Mouse (Mus musculus) forebrain, embryonic 10.5 days (tissue): ENCODE measurements around the gene Tcl1b2. TPM values are rescaled to one million over a fixed set of nuclear protein-coding genes. Genes with fewer than 3 reads are reported as not detected.
"Not testable (repeated sequence)": the region's sequence is repeated elsewhere in the genome, so short reads cannot be mapped to it uniquely, and the experiment has no call there.

ENCODE experiments used
- DNase-seq: peaks from one replicate; pipeline ENCODE4 v3.0.0-alpha.2; 2017; ENCODE audit warnings: low spot score; ENCODE audit errors: extremely low spot score
- H3K27ac ChIP-seq: fragments of 300-500 bp; sonication (generic); 2 replicates; pipeline ENCODE4 v1.5.1; 2016; ENCODE audit warnings: mild to moderate bottlenecking
- H3K27me3 ChIP-seq: fragments of 300-500 bp; sonication (generic); 2 replicates; pipeline ENCODE4 v1.6.1; 2016; ENCODE audit warnings: mild to moderate bottlenecking; ENCODE audit not compliant: poor library complexity, severe bottlenecking
- H3K36me3 ChIP-seq: fragments of 300-500 bp; sonication (generic); replicated peaks from 2 replicates; pipeline ENCODE4 v1.6.1; 2016; ENCODE audit warnings: mild to moderate bottlenecking, moderate library complexity
- H3K4me1 ChIP-seq: fragments of 300-500 bp; sonication (generic); 2 replicates; pipeline ENCODE4 v1.6.1; 2016
- H3K4me3 ChIP-seq: fragments of 300-500 bp; sonication (generic); 2 replicates; pipeline ENCODE4 v1.5.1; 2016; ENCODE audit warnings: mild to moderate bottlenecking, moderate library complexity
- H3K9me3 ChIP-seq: fragments of 300-500 bp; sonication (generic); 2 replicates; pipeline ENCODE4 v1.6.1; 2016; ENCODE audit warnings: mild to moderate bottlenecking, moderate library complexity
- WGBS: fragments of 180-500 bp; shearing (Covaris S2); methylation state at CpG from one replicate; pipeline ENCODE4 v1.1.7; 2016; 5-methylcytosine and 5-hydroxymethylcytosine counted together
- polyA plus RNA-seq: library from polyadenylated mRNA; unstranded; fragments of >200 nt; fragmentation: Nextera tagmentation; extraction: Ambion mirVana; gene quantifications from 2 replicates; pipeline ENCODE4 v1.2.1, GENCODE M21; 2016

Gene Tcl1b2
- polyA plus RNA-seq, 1 experiment from 2014 or later, result not detected

GRCm38 (mm10) chr12:105129494-105130205 is 16.2 kb upstream of the Tcl1b2 start:
- H3K27me3 ChIP-seq, H3K27ac ChIP-seq, DNase-seq, H3K4me1 ChIP-seq, H3K4me3 ChIP-seq, H3K9me3 ChIP-seq, H3K36me3 ChIP-seq: not testable (repeated sequence)
- WGBS, result 69% methylated on average over 3 of the region's 3 CpGs

- whole genome bisulfite sequencing, result 79% methylated on average over 2 of the region's 2 CpGs
- not testable (repeated sequence) for H3K9me3 ChIP-seq, H3K27ac ChIP-seq, H3K27me3 ChIP-seq, DNase-seq, H3K36me3 ChIP-seq, H3K4me1 ChIP-seq, H3K4me3 ChIP-seq
These were observed 11.6 kb upstream of the Tcl1b2 start for GRCm38 (mm10) chr12:105134167-105134566.

- H3K4me3 ChIP-seq, H3K4me1 ChIP-seq, H3K36me3 ChIP-seq, H3K9me3 ChIP-seq, H3K27ac ChIP-seq, DNase-seq, H3K27me3 ChIP-seq: not testable (repeated sequence)
- WGBS, result 91% methylated on average over 4 of the region's 4 CpGs
These were observed 11.0 kb upstream of the Tcl1b2 start for GRCm38 (mm10) chr12:105134826-105135225.

- H3K9me3 ChIP-seq, H3K27ac ChIP-seq, H3K36me3 ChIP-seq, H3K4me1 ChIP-seq, H3K4me3 ChIP-seq, H3K27me3 ChIP-seq, DNase-seq: not testable (repeated sequence)
- WGBS, result 91% methylated on average over 1 of the region's 1 CpGs
These were observed 8.1 kb upstream of the Tcl1b2 start for GRCm38 (mm10) chr12:105137729-105138128.

- Histone ChIP-seq H3K4me1 (no peaks in the 10 kb centered on the region), H3K27me3 (no peaks in the 10 kb centered on the region), H3K36me3 (no peaks in the 10 kb centered on the region), H3K4me3 (no peak overlapping the region), H3K27ac (no peak overlapping the region), H3K9me3 (no peaks in the 10 kb centered on the region)
- WGBS, result 94% methylated on average over 3 of the region's 3 CpGs
- no peak for DNase-seq
These were observed 2.7 kb upstream of the Tcl1b2 start for GRCm38 (mm10) chr12:105143096-105143495.

- not testable (repeated sequence) for H3K36me3 ChIP-seq, H3K4me1 ChIP-seq, H3K4me3 ChIP-seq, H3K27ac ChIP-seq, H3K27me3 ChIP-seq, DNase-seq, H3K9me3 ChIP-seq
- WGBS, result 38% methylated on average over 1 of the region's 1 CpGs
These were observed 886 bp upstream of the Tcl1b2 start for GRCm38 (mm10) chr12:105144928-105145327.

- H3K36me3 ChIP-seq, H3K27ac ChIP-seq, H3K9me3 ChIP-seq, H3K27me3 ChIP-seq, H3K4me3 ChIP-seq, H3K4me1 ChIP-seq, DNase-seq: not testable (repeated sequence)
- 80% methylated on average over 4 of the region's 4 CpGs for WGBS
These were observed 9.5 kb downstream of the Tcl1b2 start for GRCm38 (mm10) chr12:105155286-105155685.

- Histone ChIP-seq H3K9me3 (no peaks in the 10 kb centered on the region), H3K27me3 (no peaks in the 10 kb centered on the region), H3K27ac (no peak overlapping the region), H3K4me3 (no peak overlapping the region), H3K4me1 (no peaks in the 10 kb centered on the region), H3K36me3 (no peaks in the 10 kb centered on the region)
- WGBS, result 88% methylated on average over 6 of the region's 6 CpGs
- no peak for DNase-seq
These were observed 13.0 kb downstream of the Tcl1b2 start for GRCm38 (mm10) chr12:105158842-105159241.

GRCm38 (mm10) chr12:105159390-105159789 is 13.6 kb downstream of the Tcl1b2 start, which contains the start of gene Tcl1b1:
TSS of gene Tcl1b1 (plus strand) at chr12:105159690.
- no peaks in the 10 kb centered on the region for H3K9me3 ChIP-seq
- no peak within 1 kb of the TSS for H3K27ac ChIP-seq
- DNase-seq, result no peak
- 80% methylated on average over 4 of the region's 4 CpGs for WGBS
- H3K4me1 ChIP-seq, result no peaks in the 10 kb centered on the region
- H3K4me3 ChIP-seq, result no peak within 1 kb of the TSS
- no peaks in the 10 kb centered on the region for H3K27me3 ChIP-seq
- H3K36me3 ChIP-seq, result no peaks in the 10 kb centered on the region

GRCm38 (mm10) chr12:105166734-105167133 is 20.9 kb downstream of the Tcl1b2 start:
- no peaks in the 10 kb centered on the region for H3K9me3 ChIP-seq
- WGBS, result 74% methylated on average over 3 of the region's 3 CpGs
- no peaks in the 10 kb centered on the region for H3K27me3 ChIP-seq
- H3K27ac ChIP-seq, result no peak overlapping the region
- H3K4me3 ChIP-seq, result no peak overlapping the region
- DNase-seq, result no peak
- H3K4me1 ChIP-seq, result no peaks in the 10 kb centered on the region
- H3K36me3 ChIP-seq, result no peaks in the 10 kb centered on the region

GRCm38 (mm10) chr12:105173366-105173765 is 27.6 kb downstream of the Tcl1b2 start:
- Histone ChIP-seq H3K4me1 (no peaks in the 10 kb centered on the region), H3K36me3 (no peaks in the 10 kb centered on the region), H3K4me3 (no peak overlapping the region), H3K27me3 (no peaks in the 10 kb centered on the region), H3K9me3 (no peaks in the 10 kb centered on the region), H3K27ac (no peak overlapping the region)
- WGBS, result 92% methylated on average over 2 of the region's 2 CpGs
- no peak for DNase-seq

GRCm38 (mm10) chr12:105174318-105174717 is 28.5 kb downstream of the Tcl1b2 start:
- not testable (repeated sequence) for H3K27ac ChIP-seq, H3K4me3 ChIP-seq, DNase-seq, H3K27me3 ChIP-seq, H3K4me1 ChIP-seq, H3K9me3 ChIP-seq, H3K36me3 ChIP-seq
- 40% methylated on average over 2 of the region's 2 CpGs for WGBS

GRCm38 (mm10) chr12:105176044-105176443 is 30.2 kb downstream of the Tcl1b2 start, which contains the start of gene Tcl1b5:
TSS of gene Tcl1b5 (plus strand) at chr12:105176344.
- not testable (repeated sequence) for H3K4me3 ChIP-seq, H3K9me3 ChIP-seq, H3K27ac ChIP-seq, H3K4me1 ChIP-seq, H3K36me3 ChIP-seq, H3K27me3 ChIP-seq, DNase-seq
- 82% methylated on average over 3 of the region's 3 CpGs for WGBS
